Comparison of ENCODE assay signal across 19 mouse cellular contexts in the genomic region with DNA sequence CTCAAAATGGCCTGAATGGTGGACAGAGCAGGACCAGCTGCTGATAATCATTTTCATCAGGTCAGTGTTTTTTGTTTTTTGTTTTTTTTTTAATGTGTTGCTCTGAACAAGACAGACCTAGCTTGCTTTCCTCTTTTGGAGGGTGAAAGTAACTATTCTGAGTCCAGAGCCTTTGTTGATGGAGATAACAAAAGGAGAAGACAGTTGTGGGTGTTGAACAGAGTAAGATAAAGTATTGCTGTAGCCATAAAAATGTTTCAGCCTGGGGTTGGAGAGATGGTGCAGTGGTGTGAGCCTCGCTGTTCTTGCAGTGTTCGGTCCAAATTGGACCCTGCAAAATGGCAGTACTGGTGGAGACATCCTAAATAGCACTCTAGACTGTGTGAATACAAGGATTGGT. TPM values are rescaled to one million over a fixed set of nuclear protein-coding genes. Genes with fewer than 3 reads are reported as not detected.
"Had no signal": no experiment of that assay in that cellular context is flagged by ENCODE, and none has a peak within 500 bp of the region (broad histone marks: within the 10 kb centered on the region; RNA-seq: fewer than 3 reads in every experiment).

No protein-coding gene starts in this region.

- H3K9me3 ChIP-seq: stomach, embryonic 15.5 days had no signal

- DNase-seq: right cerebral cortex, adult 18-20 months; right cerebral cortex, postnatal 14 days; right cerebral cortex, postnatal 25 days; right cerebral cortex, postnatal 4 days; spleen, adult 18-20 months; thymus, adult 18-20 months; thymus, adult 2 months; thymus, postnatal 14 days; thymus, postnatal 25 days; thymus, postnatal 36 days; thymus, postnatal 4 days had no signal

- H3K27me3 ChIP-seq: stomach, embryonic 15.5 days had no signal

- H3K4me1 ChIP-seq: neural tube, embryonic 13.5 days; neural tube, embryonic 15.5 days; stomach, embryonic 15.5 days had no signal

- H3K9ac ChIP-seq: neural tube, embryonic 13.5 days; neural tube, embryonic 15.5 days; stomach, embryonic 15.5 days had no signal

- H3K27ac ChIP-seq: neural tube, embryonic 13.5 days; neural tube, embryonic 15.5 days; stomach, embryonic 15.5 days; stomach, postnatal 0 days had no signal

- H3K4me3 ChIP-seq: neural tube, embryonic 13.5 days; neural tube, embryonic 15.5 days; stomach, embryonic 15.5 days had no signal

- H3K36me3 ChIP-seq: neural tube, embryonic 13.5 days; neural tube, embryonic 15.5 days; stomach, embryonic 15.5 days had no signal

RNA-seq across cellular contexts. Expression of a gene that starts 2.8 kb away (rescaled TPM):
- total RNA-seq: neutrophil, adult 5-6 weeks had no signal
- polyA plus RNA-seq: neural tube, embryonic 13.5 days; neural tube, embryonic 14.5 days; neural tube, embryonic 15.5 days; spleen, adult 2 months; thymus, adult 2 months; thymus, postnatal 0 days had no signal
